Mouse (Mus musculus): ENCODE data around the gene Gm17428. TPM values are rescaled to one million over a fixed set of nuclear protein-coding genes. Genes with fewer than 3 reads are reported as not detected.

Gm17428 gene
- total RNA-seq, 2 experiments from 2014 or later, result not detected

DNA sequence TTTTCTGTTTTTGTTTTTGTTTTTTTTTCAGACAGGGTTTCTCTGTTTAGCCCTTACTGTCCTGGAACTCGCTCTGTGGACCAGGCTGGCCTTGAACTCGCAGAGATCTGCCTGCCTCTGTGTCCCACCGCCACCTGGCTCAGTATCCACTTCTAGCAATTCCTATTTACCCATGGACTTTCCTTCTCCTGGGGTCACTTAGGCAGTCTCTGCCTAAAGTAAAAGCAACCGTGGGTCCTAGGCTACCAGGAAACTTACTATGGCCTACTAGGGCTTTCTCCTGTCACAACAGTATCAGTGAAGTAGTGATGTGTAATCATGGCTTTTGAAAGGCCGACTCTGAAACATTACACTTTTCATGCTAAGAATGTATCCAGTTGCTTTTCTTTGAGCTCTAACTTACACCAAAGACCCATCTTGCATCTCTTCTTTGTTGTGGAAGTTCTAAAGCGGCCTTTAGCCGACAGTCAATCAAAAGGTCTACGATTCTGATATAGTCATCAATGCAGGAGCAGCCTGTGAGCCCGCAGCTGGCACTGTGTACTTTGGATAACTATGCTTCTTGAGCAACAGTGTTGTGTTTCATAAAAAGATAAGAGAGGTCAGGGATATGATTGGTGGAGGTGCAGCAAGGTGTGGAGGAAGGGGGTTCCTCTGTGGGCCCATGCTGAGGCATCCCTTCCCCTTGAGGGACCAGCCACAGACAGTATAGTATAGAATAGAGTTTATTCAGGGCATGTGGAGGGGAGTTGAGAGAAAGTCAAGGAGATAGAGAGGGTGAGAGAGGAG lies 30.6 kb downstream of the Gm17428 start:
- no peak for DNase-seq (ENCODE audit: low spot score in 2 of 2)

DNA sequence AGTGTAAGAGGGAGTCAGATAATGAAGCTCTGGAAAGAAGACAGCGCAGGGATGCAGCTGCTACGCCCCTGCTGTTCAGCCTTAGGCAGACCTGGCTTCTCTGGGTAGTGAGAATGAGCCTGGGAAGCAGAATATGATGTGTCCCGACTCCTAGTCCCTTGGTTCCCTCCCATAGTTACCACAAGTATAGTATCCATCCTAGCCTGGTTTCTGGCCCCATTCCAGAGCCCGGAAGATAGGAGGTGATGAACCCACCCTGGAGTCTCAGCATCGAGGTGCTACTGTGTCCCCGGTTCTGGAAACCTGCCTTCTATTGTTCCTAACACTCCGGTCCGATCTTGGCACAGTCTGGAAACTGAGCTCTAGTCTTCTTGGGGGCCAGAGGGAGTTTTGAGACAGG lies 31.7 kb downstream of the Gm17428 start:
- no peak for DNase-seq (ENCODE audit: low spot score in 2 of 2)

DNA sequence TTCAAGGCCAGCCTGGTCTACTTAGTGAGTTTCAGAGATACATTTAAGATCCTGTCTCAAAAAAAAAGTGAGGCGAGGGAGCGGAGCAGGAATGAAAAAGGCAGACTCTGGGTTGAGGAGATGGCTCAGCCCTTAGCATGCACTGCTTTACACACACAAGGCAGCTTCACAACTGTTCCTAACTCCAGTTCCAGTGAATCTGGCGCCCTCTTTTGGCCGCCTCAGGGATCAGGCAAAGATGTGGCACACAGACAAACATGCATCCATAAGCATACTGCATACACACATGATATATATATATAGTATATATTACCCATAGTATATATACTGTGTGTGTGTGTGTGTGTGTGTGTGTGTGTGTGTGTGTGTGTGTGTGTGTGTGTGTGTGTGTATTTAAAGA lies 34.4 kb downstream of the Gm17428 start:
- no peak for DNase-seq (ENCODE audit: low spot score in 2 of 2)

DNA sequence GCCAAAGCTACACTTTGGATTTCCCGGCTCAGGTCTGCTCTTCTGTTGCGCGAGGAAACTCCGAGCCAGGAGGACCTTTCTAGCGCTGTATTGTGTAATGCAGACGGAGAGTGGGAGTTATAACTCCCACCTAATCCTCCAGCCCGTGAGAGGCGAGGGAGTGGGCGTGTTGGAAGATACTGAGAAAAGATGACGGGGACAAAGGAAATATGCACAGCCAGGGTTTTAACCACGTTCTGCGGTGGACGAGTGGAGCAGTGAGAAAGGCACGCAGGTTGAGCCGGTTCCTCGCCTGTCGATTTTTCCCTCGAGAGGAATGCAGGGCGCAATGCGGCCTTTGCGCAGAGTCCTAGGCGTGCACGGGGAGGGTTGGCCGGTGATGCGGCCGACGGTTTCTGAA lies 37.9 kb downstream of the Gm17428 start:
- DNase-seq (ENCODE audit: low spot score in 2 of 2), result peak; percentile 68 to 86

DNA sequence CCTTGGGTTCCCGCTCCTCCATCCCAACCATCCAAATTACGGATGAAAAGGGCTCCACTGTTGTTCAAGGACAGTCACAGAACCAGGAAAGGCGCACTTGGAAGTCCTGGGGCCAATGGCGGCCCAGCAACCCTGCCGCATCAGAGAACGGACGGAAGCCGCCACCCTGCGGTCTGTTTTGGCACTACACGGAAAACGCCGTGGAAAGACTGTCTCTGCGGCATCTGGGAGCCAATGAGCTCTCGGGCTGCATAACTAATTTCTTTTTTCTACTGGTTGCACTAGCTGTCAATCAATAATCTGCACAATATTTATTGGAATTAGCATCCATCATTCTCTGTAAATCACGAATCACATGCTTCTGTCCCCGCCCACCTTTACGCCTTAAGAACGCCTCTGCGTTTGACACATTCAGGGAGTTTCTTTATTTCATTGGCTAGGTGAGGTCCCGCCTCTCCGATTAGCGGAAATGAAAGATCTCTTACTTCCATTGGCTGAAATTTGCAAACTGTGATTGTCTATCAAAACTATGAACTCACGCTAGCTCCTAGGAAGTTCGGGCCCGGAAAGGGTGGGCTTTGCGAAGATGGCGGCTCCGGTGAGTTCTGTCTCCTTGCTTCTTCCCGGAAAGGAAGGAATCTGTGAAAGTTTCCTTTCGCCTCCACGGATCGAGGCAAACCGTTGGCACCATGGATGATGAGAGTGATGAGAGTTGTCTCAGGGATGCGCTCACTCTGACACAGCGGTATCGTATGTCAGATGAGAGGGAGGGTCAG lies 38.4 kb downstream of the Gm17428 start, which contains the start of gene Ngdn:
Ngdn (plus strand) TSS at position 464 of the 776 bp plus-strand sequence.
- DNase-seq (ENCODE audit: low spot score in 2 of 2), result peak; percentile 97 to 100

DNA sequence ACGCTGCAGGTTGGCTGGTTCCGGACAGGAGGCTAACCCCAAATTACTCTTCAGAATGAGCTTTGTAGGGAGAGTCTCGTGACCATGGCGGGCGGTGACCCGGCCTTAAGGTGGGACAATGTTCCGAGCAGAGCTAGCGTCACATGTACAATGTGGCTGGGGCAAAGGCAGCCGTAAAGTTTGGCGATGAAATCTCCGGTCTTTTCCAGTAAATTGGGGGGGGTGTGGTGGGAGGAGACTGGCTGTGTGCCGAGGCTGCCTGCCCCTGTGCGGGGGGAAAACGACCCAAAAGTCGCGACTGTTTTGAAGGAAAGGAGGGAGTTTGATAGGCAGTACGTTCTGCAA lies 39.0 kb downstream of the Gm17428 start:
- DNase-seq (ENCODE audit: low spot score in 2 of 2), result no peak

DNA sequence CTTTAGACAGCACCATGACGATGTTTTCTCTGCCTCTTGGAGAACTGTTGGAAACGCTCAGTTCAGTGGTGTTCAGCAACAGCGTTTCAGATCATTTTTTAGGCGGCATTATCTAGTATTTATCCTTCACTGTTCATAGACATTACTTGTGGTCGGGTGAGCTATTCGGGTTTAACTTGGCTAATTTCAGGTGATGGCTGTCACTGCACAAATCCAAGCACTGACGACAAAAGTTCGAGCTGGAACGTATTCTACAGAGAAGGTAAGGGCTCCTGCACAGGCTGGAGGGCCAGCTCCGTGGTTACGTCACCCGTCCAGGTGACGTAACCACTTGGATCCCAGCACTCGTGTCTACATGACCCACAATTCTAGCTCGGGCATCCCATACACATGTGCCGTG lies 40.1 kb downstream of the Gm17428 start:
- DNase-seq (ENCODE audit: low spot score in 2 of 2), result no peak

DNA sequence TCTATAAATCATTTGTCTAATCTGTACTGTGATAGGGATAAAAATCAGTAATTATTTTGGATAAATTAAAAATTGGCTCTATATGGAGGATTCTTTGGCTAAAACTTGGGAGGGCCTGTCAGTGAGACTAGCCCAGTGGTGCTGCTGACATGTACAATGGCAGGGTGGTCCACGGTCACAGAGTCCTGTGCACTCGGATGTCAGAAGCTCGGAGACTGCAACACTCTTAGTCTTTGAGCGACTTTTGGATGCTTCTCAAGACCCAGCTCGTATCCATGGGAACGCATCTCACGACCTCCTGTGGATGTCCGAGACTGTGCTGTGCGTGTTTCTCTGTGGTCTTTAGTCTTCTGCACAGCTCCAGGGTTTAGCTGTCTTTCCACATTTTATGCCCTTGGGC lies 43.7 kb downstream of the Gm17428 start:
- DNase-seq (ENCODE audit: low spot score in 2 of 2), result no peak

DNA sequence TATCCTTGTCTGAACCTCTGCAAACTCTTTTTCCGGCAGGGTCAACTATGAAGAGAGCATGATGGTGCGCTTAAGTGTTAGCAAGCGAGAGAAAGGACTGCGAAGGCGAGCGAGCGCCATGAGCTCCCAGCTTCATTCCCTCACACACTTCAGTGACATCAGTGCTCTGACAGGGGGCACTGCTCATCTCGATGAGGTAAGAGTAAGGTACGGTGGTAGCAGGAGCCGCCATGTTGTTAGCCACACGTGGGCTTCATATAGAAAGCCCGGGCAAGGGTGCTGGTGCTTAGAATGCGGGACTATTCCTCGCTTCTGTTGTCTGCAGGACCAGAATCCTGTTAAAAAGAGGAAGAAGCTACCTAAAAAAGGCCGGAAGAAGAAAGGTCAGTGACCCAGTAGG lies 46.3 kb downstream of the Gm17428 start:
- DNase-seq (ENCODE audit: low spot score in 2 of 2), result no peak

DNA sequence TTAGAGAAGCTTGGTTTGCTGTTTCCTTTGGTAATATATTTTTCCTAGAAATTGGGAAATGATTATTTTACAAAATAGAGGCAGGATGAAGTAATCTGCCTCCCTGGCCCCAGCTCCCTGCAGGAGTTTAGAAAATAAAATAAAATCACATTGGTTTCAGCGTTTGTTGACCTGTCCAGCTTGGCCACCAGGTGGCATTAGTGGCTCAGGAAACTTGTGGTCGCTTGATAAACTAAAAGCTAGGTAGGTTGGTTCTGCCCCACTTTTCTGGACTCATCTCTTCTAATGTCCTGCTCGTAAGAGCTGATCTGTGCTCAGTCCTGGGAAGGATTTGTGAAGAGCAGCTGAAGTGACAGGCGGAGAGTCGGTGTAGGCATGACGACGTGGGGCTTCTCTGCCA lies 47.5 kb downstream of the Gm17428 start:
- peak; percentile 39 to 75 for DNase-seq (ENCODE audit: low spot score in 2 of 2)

DNA sequence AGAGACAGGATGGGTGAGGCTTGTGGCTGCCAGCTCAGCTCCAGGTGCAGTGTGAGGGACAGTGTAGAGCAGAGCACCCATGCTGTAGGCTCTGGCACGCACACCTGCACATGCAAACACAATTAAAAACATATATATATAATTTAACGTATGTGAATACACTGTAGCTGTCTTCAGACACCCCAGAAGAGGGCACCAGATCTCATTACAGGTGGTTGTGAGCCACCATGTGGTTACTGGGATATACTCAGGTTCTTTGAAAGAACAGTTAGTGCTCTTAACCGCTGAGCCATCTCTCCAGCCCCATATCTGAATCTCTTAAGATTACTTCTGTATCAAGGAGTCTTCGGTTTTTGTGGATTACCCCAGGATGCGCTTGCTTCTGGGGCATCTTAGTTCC lies 48.8 kb downstream of the Gm17428 start:
- DNase-seq (ENCODE audit: low spot score in 2 of 2), result peak in 1 of 2 experiments; percentile 25

Small RNA genes lying within 50 kb of the gene (microRNA-seq; reads per million reads assigned to microRNA genes)
- gene Mir208a, result 0.99 to 4.9 reads per million in 2 experiments
- gene Mir208b, result 0 to 3.1 reads per million in 2 experiments

Other genes starting within 250 kb of the Gm17428 start
- 10 to 100 TPM; 52.3 to 53.1 TPM for gene Slc7a8, start 195.0 kb upstream of the Gm17428 start, total RNA-seq (2021)
- not detected for gene Rnf212b, start 162.8 kb upstream of the Gm17428 start, total RNA-seq (2021)
- 10 to 100 TPM; 22.7 to 22.8 TPM for gene Homez, start 106.0 kb upstream of the Gm17428 start, total RNA-seq (2021)
- gene Ppp1r3e, start 99.4 kb upstream of the Gm17428 start, total RNA-seq (2021), result 10 to 100 TPM; 19.3 to 19.7 TPM
- 100 to 1,000 TPM; 121 to 124 TPM for gene Bcl2l2, start 93.6 kb upstream of the Gm17428 start, total RNA-seq (2021)
- 1 to 10 TPM in 1 of 2 experiments, under 1 TPM in 1; 0.45 to 7.3 TPM for gene Gm20521, start 93.5 kb upstream of the Gm17428 start, total RNA-seq (2021)
- 100 to 1,000 TPM; 227 to 252 TPM for gene Pabpn1, start 84.4 kb upstream of the Gm17428 start, total RNA-seq (2021)
- 100 to 1,000 TPM; 691 to 697 TPM for gene Slc22a17, start 63.8 kb upstream of the Gm17428 start, total RNA-seq (2021)
- 10 to 100 TPM in 1 of 2 experiments, 1 to 10 TPM in 1; 9.9 to 10.5 TPM for gene Efs, start 50.8 kb upstream of the Gm17428 start, total RNA-seq (2021)
- gene Il25, start 44.2 kb upstream of the Gm17428 start, total RNA-seq (2021), result not detected
- 10 to 100 TPM; 77.1 to 86.1 TPM for gene Cmtm5, start 40.7 kb upstream of the Gm17428 start, total RNA-seq (2021)
- gene Myh6, start 10.0 kb upstream of the Gm17428 start, total RNA-seq (2021), result 1 to 10 TPM; 3.7 to 5.0 TPM
- gene Myh7, start 17.7 kb downstream of the Gm17428 start, total RNA-seq (2021), result 10 to 100 TPM; 10.1 to 14.4 TPM
- 10 to 100 TPM; 30.2 to 32.7 TPM for gene Ngdn, start 38.5 kb downstream of the Gm17428 start, total RNA-seq (2021)
- gene Zfhx2, start 115.4 kb downstream of the Gm17428 start, total RNA-seq (2021), result 10 to 100 TPM; 52.9 to 58.5 TPM
- gene Thtpa, start 117.9 kb downstream of the Gm17428 start, total RNA-seq (2021), result 10 to 100 TPM; 17.8 to 18.3 TPM
- gene Ap1g2, start 129.7 kb downstream of the Gm17428 start, total RNA-seq (2021), result 10 to 100 TPM; 11.3 to 14.9 TPM
- gene Jph4, start 140.0 kb downstream of the Gm17428 start, total RNA-seq (2021), result 100 to 1,000 TPM; 423 to 433 TPM
- not detected for gene Dhrs2, start 245.1 kb downstream of the Gm17428 start, total RNA-seq (2021)

Data from layer of hippocampus, adult 18-20 months (tissue).